Mouse (Mus musculus) lung, postnatal 36 days (tissue): ENCODE measurements around the gene Gps2.
"Not testable (repeated sequence)": the region's sequence is repeated elsewhere in the genome, so short reads cannot be mapped to it uniquely, and the experiment has no call there.

ENCODE experiments used
- DNase-seq: peaks from one replicate; pipeline ENCODE4 v3.0.0; 2022; ENCODE audit warnings: mixed read lengths

The Gps2 gene

GRCm38 (mm10) chr11:69918118-69918517, 4.4 kb downstream of the Gps2 start:
- no peak for DNase-seq

- DNase-seq = no peak
Measured at GRCm38 (mm10) chr11:69919053-69919452, 5.4 kb downstream of the Gps2 start.

GRCm38 (mm10) chr11:69919661-69920265, 6.1 kb downstream of the Gps2 start:
- peak; percentile 91 for DNase-seq

- no peak for DNase-seq
Measured at GRCm38 (mm10) chr11:69920266-69921031, 6.8 kb downstream of the Gps2 start.

- peak; percentile 100 for DNase-seq
Measured at GRCm38 (mm10) chr11:69921114-69922011, 7.7 kb downstream of the Gps2 start, which contains the start of gene Eif5a. Gene Eif5a, minus strand, starts transcription at chr11:69921958.

- no peak for DNase-seq
Measured at GRCm38 (mm10) chr11:69922012-69922756, 8.5 kb downstream of the Gps2 start.

GRCm38 (mm10) chr11:69922796-69923195, 9.1 kb downstream of the Gps2 start:
- DNase-seq = no peak

- no peak for DNase-seq
Measured at GRCm38 (mm10) chr11:69927501-69927900, 13.8 kb downstream of the Gps2 start.

- DNase-seq = no peak
Measured at GRCm38 (mm10) chr11:69929712-69930111, 16.0 kb downstream of the Gps2 start.

GRCm38 (mm10) chr11:69930176-69930575, 16.5 kb downstream of the Gps2 start:
- DNase-seq = not testable (repeated sequence)

- peak; percentile 54 for DNase-seq
Measured at GRCm38 (mm10) chr11:69930967-69931537, 17.4 kb downstream of the Gps2 start.

- no peak for DNase-seq
Measured at GRCm38 (mm10) chr11:69931769-69932168, 18.1 kb downstream of the Gps2 start.

GRCm38 (mm10) chr11:69932254-69932653, 18.6 kb downstream of the Gps2 start:
- DNase-seq = no peak

GRCm38 (mm10) chr11:69933066-69933465, 19.4 kb downstream of the Gps2 start:
- no peak for DNase-seq

GRCm38 (mm10) chr11:69934169-69934568, 20.5 kb downstream of the Gps2 start:
- DNase-seq = peak; percentile 94

- DNase-seq = no peak
Measured at GRCm38 (mm10) chr11:69934681-69935080, 21.0 kb downstream of the Gps2 start.

GRCm38 (mm10) chr11:69935137-69935879, 21.6 kb downstream of the Gps2 start, which contains the start of gene Ybx2:
Gene Ybx2, plus strand, starts transcription at chr11:69935796.
- DNase-seq = peak; percentile 89

GRCm38 (mm10) chr11:69936156-69936555, 22.5 kb downstream of the Gps2 start:
- DNase-seq = peak; percentile 46

- DNase-seq = no peak
Measured at GRCm38 (mm10) chr11:69936714-69937347, 23.1 kb downstream of the Gps2 start.

- no peak for DNase-seq
Measured at GRCm38 (mm10) chr11:69937385-69937784, 23.7 kb downstream of the Gps2 start.

- DNase-seq = no peak
Measured at GRCm38 (mm10) chr11:69937834-69938233, 24.1 kb downstream of the Gps2 start.
